Mouse (Mus musculus): Measurements from ENCODE around the gene Rsf1.

DNA sequence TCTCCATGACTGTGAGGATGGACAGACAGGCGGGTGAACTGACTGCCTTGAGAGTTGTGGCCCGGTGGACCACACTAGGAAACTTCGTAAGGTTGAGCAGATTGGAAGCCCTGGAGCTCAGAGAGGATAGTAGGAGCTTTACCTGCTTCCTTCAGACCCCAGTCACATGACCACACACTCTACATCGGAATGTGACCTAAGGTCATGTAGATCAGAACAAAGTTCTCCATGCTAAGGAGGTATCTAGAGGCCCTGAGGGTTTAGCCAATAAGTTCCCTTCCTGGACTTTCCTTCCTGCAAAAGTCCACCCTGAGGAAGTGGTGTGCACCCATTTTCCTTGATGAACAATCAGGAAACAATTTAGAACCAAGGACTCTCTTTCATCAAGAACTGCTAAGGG, 12.7 kb downstream of the Rsf1 start:
- TF ChIP-seq CTCF (IDR thresholded peaks at IDR 0.05; ENCODE audit: control insufficient read depth, insufficient read depth, insufficient read length) (no peak), MYOG (IDR thresholded peaks at IDR 0.05; ENCODE audit: control insufficient read depth, extremely low read depth, insufficient read length) (no peak), MAX (IDR thresholded peaks at IDR 0.05) (no peak), MYOD1 (IDR thresholded peaks at IDR 0.05; ENCODE audit: control insufficient read depth, insufficient read length, low read depth) (no peak)
